Mouse (Mus musculus): ENCODE results near the gene Ciapin1. TPM values are rescaled to one million over a fixed set of nuclear protein-coding genes. Genes with fewer than 3 reads are reported as not detected.

Ciapin1 gene
- polyA plus RNA-seq, 1 experiment = 71.2 TPM

- TF ChIP-seq POLR2A (IDR thresholded peaks at IDR 0.05; ENCODE audit: low read depth, low read length) (no peak), CTCF (conservative IDR thresholded peaks at IDR 0.05; ENCODE audit: insufficient read depth, insufficient read length, low read depth, low read length) (no peak)
- no peak overlapping the region for H3K4me3 ChIP-seq (ENCODE audit: insufficient read depth, low read depth, low read length)
- DNase-seq = no peak
- no peaks in the 10 kb centered on the region for H3K4me1 ChIP-seq (ENCODE audit: control insufficient read depth, insufficient read depth, low read length)
- no peak overlapping the region for H3K27ac ChIP-seq (ENCODE audit: insufficient read depth, low read depth, low read length)
- no peaks in the 10 kb centered on the region for H3K36me3 ChIP-seq (ENCODE audit: control insufficient read depth, insufficient read depth, low read length)
- 82% methylated on average over 11 of the region's 11 CpGs for WGBS
- no peaks in the 10 kb centered on the region for H3K27me3 ChIP-seq (replicated peaks; ENCODE audit: control insufficient read depth, insufficient read depth, low read length)
Measured at GRCm38 (mm10) chr8:94817933-94818332, 20.2 kb downstream of the Ciapin1 start.

GRCm38 (mm10) chr8:94814556-94814955, 23.6 kb downstream of the Ciapin1 start:
- no peaks in the 10 kb centered on the region for H3K36me3 ChIP-seq (ENCODE audit: control insufficient read depth, insufficient read depth, low read length)
- WGBS = 0% methylated on average over 1 of the region's 1 CpGs
- H3K4me3 ChIP-seq (ENCODE audit: insufficient read depth, low read depth, low read length) = no peak overlapping the region
- no peaks in the 10 kb centered on the region for H3K27me3 ChIP-seq (replicated peaks; ENCODE audit: control insufficient read depth, insufficient read depth, low read length)
- H3K4me1 ChIP-seq (ENCODE audit: control insufficient read depth, insufficient read depth, low read length) = 0 out of 2 replicates have a peak, but pooled peaks cover 2% of the 10 kb centered on the region
- peak; percentile 35; the same call in 1 of the 2 replicates for TF ChIP-seq CTCF (conservative IDR thresholded peaks at IDR 0.05; ENCODE audit: insufficient read depth, insufficient read length, low read depth, low read length)
- TF ChIP-seq POLR2A (IDR thresholded peaks at IDR 0.05; ENCODE audit: low read depth, low read length) = no peak
- DNase-seq = peak; percentile 43
- H3K27ac ChIP-seq (ENCODE audit: insufficient read depth, low read depth, low read length) = no peak overlapping the region

GRCm38 (mm10) chr8:94812645-94813098, 25.5 kb downstream of the Ciapin1 start:
- H3K27me3 ChIP-seq (replicated peaks; ENCODE audit: control insufficient read depth, insufficient read depth, low read length) = no peaks in the 10 kb centered on the region
- peak; percentile 47 for TF ChIP-seq CTCF (conservative IDR thresholded peaks at IDR 0.05; ENCODE audit: insufficient read depth, insufficient read length, low read depth, low read length)
- no peak for TF ChIP-seq POLR2A (IDR thresholded peaks at IDR 0.05; ENCODE audit: low read depth, low read length)
- 34% methylated on average over 6 of the region's 6 CpGs for WGBS

GRCm38 (mm10) chr8:94811654-94812053, 26.5 kb downstream of the Ciapin1 start:
- Histone ChIP-seq H3K36me3 (ENCODE audit: control insufficient read depth, insufficient read depth, low read length) (no peaks in the 10 kb centered on the region), H3K27me3 (replicated peaks; ENCODE audit: control insufficient read depth, insufficient read depth, low read length) (no peaks in the 10 kb centered on the region), H3K27ac (ENCODE audit: insufficient read depth, low read depth, low read length) (no peak overlapping the region), H3K4me3 (ENCODE audit: insufficient read depth, low read depth, low read length) (no peak overlapping the region), H3K4me1 (ENCODE audit: control insufficient read depth, insufficient read depth, low read length) (0 out of 2 replicates have a peak, but pooled peaks cover 2% of the 10 kb centered on the region)
- no peak for DNase-seq
- WGBS = 81% methylated on average over 6 of the region's 6 CpGs
- no peak for TF ChIP-seq POLR2A (IDR thresholded peaks at IDR 0.05; ENCODE audit: low read depth, low read length)
- no peak for TF ChIP-seq CTCF (conservative IDR thresholded peaks at IDR 0.05; ENCODE audit: insufficient read depth, insufficient read length, low read depth, low read length)

More at GRCm38 (mm10) chr8:94812645-94813098, 25.5 kb downstream of the Ciapin1 start:
- H3K4me3 ChIP-seq (ENCODE audit: insufficient read depth, low read depth, low read length) = no peak overlapping the region
- DNase-seq = peak; percentile 92
- H3K4me1 ChIP-seq (ENCODE audit: control insufficient read depth, insufficient read depth, low read length) = 0 out of 2 replicates have a peak, but pooled peaks cover 2% of the 10 kb centered on the region
- no peaks in the 10 kb centered on the region for H3K36me3 ChIP-seq (ENCODE audit: control insufficient read depth, insufficient read depth, low read length)
- H3K27ac ChIP-seq (ENCODE audit: insufficient read depth, low read depth, low read length) = no peak overlapping the region

- Histone ChIP-seq H3K4me3 (ENCODE audit: insufficient read depth, low read depth, low read length) (no peak overlapping the region), H3K36me3 (ENCODE audit: control insufficient read depth, insufficient read depth, low read length) (no peaks in the 10 kb centered on the region), H3K27me3 (replicated peaks; ENCODE audit: control insufficient read depth, insufficient read depth, low read length) (no peaks in the 10 kb centered on the region), H3K4me1 (ENCODE audit: control insufficient read depth, insufficient read depth, low read length) (0 out of 2 replicates have a peak, but pooled peaks cover 2% of the 10 kb centered on the region), H3K27ac (ENCODE audit: insufficient read depth, low read depth, low read length) (no peak overlapping the region)
- DNase-seq = no peak
- TF ChIP-seq CTCF (conservative IDR thresholded peaks at IDR 0.05; ENCODE audit: insufficient read depth, insufficient read length, low read depth, low read length) (no peak), POLR2A (IDR thresholded peaks at IDR 0.05; ENCODE audit: low read depth, low read length) (no peak)
- WGBS = 84% methylated on average over 5 of the region's 5 CpGs
Measured at GRCm38 (mm10) chr8:94810855-94811254, 27.3 kb downstream of the Ciapin1 start.

- TF ChIP-seq CTCF (conservative IDR thresholded peaks at IDR 0.05; ENCODE audit: insufficient read depth, insufficient read length, low read depth, low read length) (no peak), POLR2A (IDR thresholded peaks at IDR 0.05; ENCODE audit: low read depth, low read length) (no peak)
- no peak for DNase-seq
- H3K27ac ChIP-seq (ENCODE audit: insufficient read depth, low read depth, low read length) = no peak within 1 kb of the TSS
- no peak within 1 kb of the TSS for H3K4me3 ChIP-seq (ENCODE audit: insufficient read depth, low read depth, low read length)
- 0 out of 2 replicates have a peak, but pooled peaks cover 2% of the 10 kb centered on the region for H3K4me1 ChIP-seq (ENCODE audit: control insufficient read depth, insufficient read depth, low read length)
- WGBS = 71% methylated on average over 3 of the region's 3 CpGs
- no peaks in the 10 kb centered on the region for H3K27me3 ChIP-seq (replicated peaks; ENCODE audit: control insufficient read depth, insufficient read depth, low read length)
- no peaks in the 10 kb centered on the region for H3K36me3 ChIP-seq (ENCODE audit: control insufficient read depth, insufficient read depth, low read length)
Measured at GRCm38 (mm10) chr8:94810153-94810552, 28.0 kb downstream of the Ciapin1 start, which contains the start of gene Ccl17. Gene Ccl17, plus strand, starts transcription at chr8:94810453.

- H3K27ac ChIP-seq (ENCODE audit: insufficient read depth, low read depth, low read length) = no peak overlapping the region
- 92% methylated on average over 6 of the region's 6 CpGs for WGBS
- H3K36me3 ChIP-seq (ENCODE audit: control insufficient read depth, insufficient read depth, low read length) = no peaks in the 10 kb centered on the region
- no peak overlapping the region for H3K4me3 ChIP-seq (ENCODE audit: insufficient read depth, low read depth, low read length)
- TF ChIP-seq POLR2A (IDR thresholded peaks at IDR 0.05; ENCODE audit: low read depth, low read length) (no peak), CTCF (conservative IDR thresholded peaks at IDR 0.05; ENCODE audit: insufficient read depth, insufficient read length, low read depth, low read length) (no peak)
- no peaks in the 10 kb centered on the region for H3K27me3 ChIP-seq (replicated peaks; ENCODE audit: control insufficient read depth, insufficient read depth, low read length)
- H3K4me1 ChIP-seq (ENCODE audit: control insufficient read depth, insufficient read depth, low read length) = 0 out of 2 replicates have a peak, but pooled peaks cover 2% of the 10 kb centered on the region
- DNase-seq = no peak
Measured at GRCm38 (mm10) chr8:94808372-94808771, 29.8 kb downstream of the Ciapin1 start.

All from kidney, adult 2 months (tissue).